ENCODE assay signal across 22 mouse cellular contexts in the genomic region with DNA sequence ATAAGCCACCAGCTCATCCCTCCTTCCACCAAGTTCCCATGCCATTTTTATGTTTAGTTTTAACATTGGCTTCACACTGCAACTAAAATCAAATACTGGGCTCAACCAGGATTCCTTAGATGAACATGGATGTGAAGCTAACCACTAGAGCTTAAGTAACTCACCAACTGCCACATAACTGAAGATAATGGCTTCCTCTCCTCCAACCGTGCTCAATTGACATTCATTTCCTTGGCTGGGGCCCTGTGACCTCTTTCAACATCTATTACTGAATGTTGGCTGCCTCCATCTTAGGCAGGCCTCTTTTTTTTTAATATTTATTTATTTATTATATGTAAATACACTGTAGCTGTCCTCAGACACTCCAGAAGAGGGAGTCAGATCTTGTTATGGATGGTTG. TPM values are rescaled to one million over a fixed set of nuclear protein-coding genes. Genes with fewer than 3 reads are reported as not detected.
"Had no signal": no experiment of that assay in that cellular context is flagged by ENCODE, and none has a peak within 500 bp of the region (broad histone marks: within the 10 kb centered on the region; RNA-seq: fewer than 3 reads in every experiment).

No protein-coding gene starts in this region.

- ATAC-seq: forebrain, embryonic 13.5 days; forebrain, embryonic 14.5 days; forebrain, embryonic 15.5 days; forebrain, embryonic 16.5 days; forebrain, postnatal 0 days had no signal

- DNase-seq: cerebellum, adult 8-10 months; cerebellum, adult 9-10 months; cerebellum, adult 9-11 months; cerebellum, postnatal 10 days; cerebellum, postnatal 14 days; cerebellum, postnatal 25 days; cerebellum, postnatal 36 days; embryo, embryonic 11 days; forebrain, postnatal 0 days; gastrocnemius, adult 2 months; gastrocnemius, postnatal 10 days; gastrocnemius, postnatal 14 days; gastrocnemius, postnatal 25 days; gastrocnemius, postnatal 36 days; heart, adult 18-20 months; heart, adult 2 months had no signal

RNA-seq across cellular contexts. Expression of a gene that starts 7.8 kb away (rescaled TPM):
- total RNA-seq: forebrain, postnatal 0 days had no signal
- polyA plus RNA-seq: cortical plate, adult 2 months; erythroblast, embryonic 14.5 days; forebrain, embryonic 13.5 days; forebrain, embryonic 16.5 days had no signal

RNA-seq across cellular contexts. Expression of a gene that starts 44.0 kb away (rescaled TPM):
- total RNA-seq: gastrocnemius, adult 2 months; gastrocnemius, postnatal 25 days; gastrocnemius, postnatal 36 days had no signal
- polyA plus RNA-seq: erythroblast, embryonic 14.5 days had no signal
